Mouse (Mus musculus): ENCODE measurements around the gene Tiam2.

Tiam2 gene

GRCm38 (mm10) chr17:3498086-3498485, 171.7 kb downstream of the Tiam2 start:
- DNase-seq (ENCODE audit: low spot score in 2 of 2): no peak

- no peak for DNase-seq (ENCODE audit: low spot score in 2 of 2)
Measured at GRCm38 (mm10) chr17:3498580-3498979, 172.2 kb downstream of the Tiam2 start.

DNA sequence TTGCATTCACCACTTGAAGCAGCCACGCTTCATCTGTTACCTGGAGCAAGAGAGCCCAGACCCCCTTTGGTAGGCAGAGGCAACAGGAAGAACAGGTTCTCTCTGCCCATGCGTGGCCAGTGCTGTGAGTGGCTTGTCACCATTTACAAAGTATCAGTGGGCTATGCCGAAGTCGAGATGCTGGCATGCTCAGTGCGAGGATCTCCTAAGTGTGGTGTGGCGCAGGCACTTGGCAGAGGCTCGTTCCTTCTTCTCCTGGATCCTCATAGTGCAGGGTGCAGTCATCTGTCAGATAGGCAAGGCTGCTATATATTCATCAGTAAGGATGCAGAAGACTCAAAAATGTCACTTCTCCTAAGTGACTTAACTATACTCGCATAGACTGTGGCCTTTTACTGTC, 173.1 kb downstream of the Tiam2 start:
- DNase-seq (ENCODE audit: low spot score in 2 of 2): no peak

- no peak for DNase-seq (ENCODE audit: low spot score in 2 of 2)
Measured at GRCm38 (mm10) chr17:3500076-3500475, 173.7 kb downstream of the Tiam2 start.

- DNase-seq (ENCODE audit: low spot score in 2 of 2): no peak
Measured at GRCm38 (mm10) chr17:3500936-3501335, 174.6 kb downstream of the Tiam2 start.

DNA sequence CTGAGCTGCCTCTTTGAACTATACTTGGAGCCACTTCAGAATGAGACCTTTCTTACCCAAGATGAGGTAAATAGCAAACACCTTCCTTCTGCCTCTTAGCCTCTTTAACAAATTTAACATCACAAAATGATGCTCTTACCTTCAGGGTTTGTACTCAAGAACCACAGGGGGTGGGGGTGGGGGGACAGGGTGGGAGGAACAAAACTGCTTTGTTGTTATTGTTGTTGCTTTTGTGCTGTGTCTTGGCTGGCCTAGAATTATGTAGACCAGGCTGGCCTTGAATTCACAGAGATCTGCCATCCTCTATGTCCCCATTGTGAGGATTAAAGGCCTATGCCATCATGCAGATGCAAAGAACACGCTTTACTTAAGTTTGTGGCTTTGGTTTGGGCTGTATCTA, 179.3 kb downstream of the Tiam2 start:
- DNase-seq (ENCODE audit: low spot score in 2 of 2): no peak

GRCm38 (mm10) chr17:3506508-3506907, 180.1 kb downstream of the Tiam2 start:
- DNase-seq (ENCODE audit: low spot score in 2 of 2): no peak

- DNase-seq (ENCODE audit: low spot score in 2 of 2): peak; percentile 16 to 29
Measured at GRCm38 (mm10) chr17:3509841-3510240, 183.5 kb downstream of the Tiam2 start.

- no peak for DNase-seq (ENCODE audit: low spot score in 2 of 2)
Measured at GRCm38 (mm10) chr17:3514316-3514715, 187.9 kb downstream of the Tiam2 start.

- DNase-seq (ENCODE audit: low spot score in 2 of 2): no peak
Measured at GRCm38 (mm10) chr17:3515851-3516250, 189.5 kb downstream of the Tiam2 start.

DNA sequence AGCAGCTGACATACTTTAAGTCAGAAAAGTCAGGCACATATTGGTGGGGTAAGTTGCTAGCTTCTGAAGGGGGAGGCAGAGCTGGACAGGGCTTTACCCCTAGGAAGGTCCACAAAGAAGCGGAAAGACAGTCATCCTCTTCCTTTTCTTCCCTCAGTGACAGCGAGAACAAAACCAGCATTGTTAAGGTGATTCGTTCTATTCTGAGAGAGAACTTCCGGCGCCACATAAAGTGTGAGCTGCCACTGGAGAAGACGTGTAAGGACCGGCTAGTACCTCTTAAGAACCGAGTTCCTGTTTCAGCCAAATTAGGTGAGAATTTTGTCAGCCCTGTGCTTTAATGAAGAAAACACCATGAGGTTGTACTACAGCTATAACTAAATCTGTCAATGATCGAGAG, 190.0 kb downstream of the Tiam2 start:
- no peak for DNase-seq (ENCODE audit: low spot score in 2 of 2)

DNA sequence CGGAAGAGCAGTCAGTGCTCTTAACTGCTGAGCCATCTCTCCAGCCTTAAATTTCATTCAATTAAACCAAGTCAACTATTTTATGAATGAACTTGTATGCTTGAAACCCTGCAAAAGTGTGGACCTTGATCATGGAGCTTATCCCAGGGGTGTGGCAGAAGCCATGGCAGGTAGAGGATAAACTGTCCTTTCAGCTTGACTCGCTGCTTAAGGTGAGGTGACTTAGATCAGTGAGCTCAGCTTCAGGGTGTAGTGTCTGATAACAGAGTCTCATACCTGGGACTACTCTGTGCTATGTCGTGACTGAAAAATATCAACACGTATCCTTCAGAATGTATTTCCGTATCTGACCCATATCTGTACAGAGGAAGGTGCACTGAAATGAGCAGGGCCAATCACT, 194.0 kb downstream of the Tiam2 start:
- DNase-seq (ENCODE audit: low spot score in 2 of 2): no peak

DNA sequence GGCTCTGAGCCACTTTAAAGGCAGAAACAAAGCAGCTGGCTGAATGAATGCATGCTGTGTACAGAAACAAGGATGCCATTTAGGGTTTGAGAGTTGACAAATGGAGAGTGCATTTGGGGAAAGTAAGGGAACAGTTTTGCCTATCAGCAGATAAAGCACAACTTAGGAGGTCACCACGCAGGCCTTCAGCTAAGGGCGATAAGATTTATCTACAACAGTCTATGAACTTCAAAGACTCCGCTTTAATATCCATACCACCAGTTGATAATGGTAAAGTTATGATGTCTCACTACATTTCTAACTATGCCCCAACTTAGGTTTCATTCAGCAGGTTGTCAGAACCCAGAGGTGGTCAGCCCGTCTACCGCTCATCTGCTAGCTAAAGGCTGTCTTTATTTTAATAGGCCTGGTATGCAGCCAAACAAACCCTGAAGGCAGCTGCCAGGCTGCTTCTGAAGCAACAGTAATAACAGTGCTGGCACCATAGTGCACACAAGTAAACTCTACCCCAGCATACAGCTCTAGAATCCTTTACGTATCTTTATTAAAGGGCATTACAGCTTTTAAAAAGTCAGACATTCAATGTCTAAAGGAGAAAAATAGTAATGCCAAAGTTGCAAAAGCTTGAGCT, 201.6 kb downstream of the Tiam2 start:
- DNase-seq (ENCODE audit: low spot score in 2 of 2): no peak

GRCm38 (mm10) chr17:3529523-3529922, 203.2 kb downstream of the Tiam2 start:
- DNase-seq (ENCODE audit: low spot score in 2 of 2): no peak

DNA sequence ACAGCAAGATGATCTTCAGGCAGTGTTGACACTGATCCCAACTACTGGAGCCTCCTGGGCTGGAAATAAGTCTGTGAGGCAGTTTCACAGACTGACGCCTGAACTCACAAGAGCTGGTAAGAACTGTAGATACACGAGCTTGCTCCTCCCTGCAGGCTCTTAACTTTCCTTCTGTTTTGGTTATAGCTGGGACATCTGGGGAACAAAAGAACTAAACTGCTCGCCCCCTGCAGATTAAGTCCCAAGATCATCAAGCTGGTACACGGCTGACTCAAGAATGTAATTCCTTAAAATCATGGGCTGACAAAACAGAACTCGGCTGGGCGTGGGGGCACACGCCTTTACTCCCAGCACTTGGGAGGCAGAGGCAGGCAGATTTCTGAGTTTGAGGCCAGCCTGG, 204.2 kb downstream of the Tiam2 start:
- DNase-seq (ENCODE audit: low spot score in 2 of 2): no peak

DNA sequence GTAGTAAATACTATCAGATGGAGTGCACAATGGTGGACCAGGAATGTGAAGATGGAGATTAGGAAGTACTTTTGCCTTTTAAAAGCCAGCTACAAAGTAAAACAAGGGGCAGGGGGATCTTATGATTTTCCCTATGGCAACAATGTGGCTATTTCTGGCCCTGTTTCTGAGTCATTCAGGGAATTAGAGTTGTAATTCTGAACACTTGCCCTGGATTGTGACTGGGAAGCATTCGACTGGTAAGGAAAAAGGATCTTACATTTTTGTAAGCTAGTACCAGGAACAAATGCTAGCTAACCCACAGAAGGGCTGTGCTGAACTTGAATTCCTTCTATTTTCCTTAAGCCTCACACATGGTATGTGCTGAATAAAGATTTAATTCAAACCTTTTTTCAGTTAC, 205.3 kb downstream of the Tiam2 start:
- no peak for DNase-seq (ENCODE audit: low spot score in 2 of 2)

DNA sequence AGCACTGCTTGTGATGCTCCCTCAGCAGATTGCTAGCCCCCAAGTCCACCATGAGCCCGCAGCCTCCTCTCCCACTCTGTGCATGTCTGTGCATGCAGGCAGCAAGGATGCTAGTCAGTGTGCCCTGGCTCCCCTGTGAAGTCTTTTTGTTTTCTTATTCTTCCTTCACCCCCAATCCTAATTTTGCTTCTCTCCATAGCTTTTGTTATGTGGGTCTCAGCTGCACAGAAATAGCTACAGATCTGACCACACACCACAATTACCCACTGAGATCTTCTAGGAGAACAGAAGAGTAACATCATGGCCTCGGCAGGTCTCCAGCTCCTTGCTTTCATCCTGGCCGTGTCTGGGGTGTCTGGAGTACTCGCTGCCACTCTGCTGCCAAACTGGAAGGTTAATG, 205.9 kb downstream of the Tiam2 start, which contains the start of gene Cldn20:
Gene Cldn20 (plus strand): TSS at position 301 of the 400 bp plus-strand sequence.
- no peak for DNase-seq (ENCODE audit: low spot score in 2 of 2)

DNA sequence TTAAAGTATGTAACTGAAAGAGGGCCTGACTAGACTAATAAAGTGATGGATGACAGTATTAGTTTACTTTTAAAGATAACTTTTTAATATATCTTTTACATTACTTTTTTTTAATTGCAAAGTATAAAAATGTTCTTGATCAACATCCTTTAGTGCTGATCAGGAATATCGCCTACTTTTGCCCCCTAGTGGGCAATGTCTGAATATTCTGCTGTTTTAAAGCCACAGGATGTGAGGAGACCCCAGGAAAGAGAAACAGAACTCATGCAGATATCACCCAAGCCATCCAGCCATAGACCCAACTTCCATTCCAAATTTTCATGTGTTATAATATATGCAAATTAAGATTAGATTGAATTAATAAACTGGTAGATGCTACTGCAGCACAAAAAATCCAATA, 207.1 kb downstream of the Tiam2 start:
- no peak for DNase-seq (ENCODE audit: low spot score in 2 of 2)

GRCm38 (mm10) chr17:3540304-3540703, 213.9 kb downstream of the Tiam2 start:
- no peak for DNase-seq (ENCODE audit: low spot score in 2 of 2)

GRCm38 (mm10) chr17:3541033-3541432, 214.7 kb downstream of the Tiam2 start:
- no peak for DNase-seq (ENCODE audit: low spot score in 2 of 2)

DNA sequence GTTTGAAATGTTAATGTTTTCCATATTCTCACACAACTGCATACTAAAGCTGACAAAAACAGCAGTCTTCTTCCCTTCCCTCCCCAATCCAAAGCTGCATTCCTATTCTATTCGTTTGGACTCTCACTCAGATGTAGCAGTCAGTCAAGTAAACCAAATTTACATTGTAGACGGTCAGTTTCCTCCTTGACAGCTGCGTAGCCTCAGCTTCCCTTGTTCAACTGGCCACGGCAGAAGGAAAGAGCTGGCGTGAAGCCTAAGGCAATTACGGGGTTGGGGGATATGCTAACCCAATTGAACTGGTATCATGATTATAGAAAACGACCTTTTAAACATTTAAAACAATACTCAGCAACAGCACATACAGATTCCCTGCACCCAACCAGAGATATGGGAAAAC, 221.4 kb downstream of the Tiam2 start:
- no peak for DNase-seq (ENCODE audit: low spot score in 2 of 2)

GRCm38 (mm10) chr17:3556251-3556650, 229.9 kb downstream of the Tiam2 start:
- DNase-seq (ENCODE audit: low spot score in 2 of 2): no peak

- DNase-seq (ENCODE audit: low spot score in 2 of 2): peak; percentile 96 to 97
Measured at GRCm38 (mm10) chr17:3557331-3558311, 231.2 kb downstream of the Tiam2 start, which contains the start of gene Tfb1m. Gene Tfb1m, minus strand, starts transcription at chr17:3557781.
